ENCODE assay signal across 20 mouse cellular contexts in genomic region chr16:51664325-51664724, GRCm38 (mm10).
DNase-seq lines count a peak whose midpoint lies in the region; ATAC-seq and TF ChIP-seq lines count a peak whose summit lies in the region.
"Had no signal": no experiment of that assay in that cellular context is flagged by ENCODE, and none has a peak within 500 bp of the region (broad histone marks: within the 10 kb centered on the region; RNA-seq: fewer than 3 reads in every experiment).

No protein-coding gene starts in this region.

- no peak overlapping the region for H3K4me2 ChIP-seq in lung, embryonic 14.5 days
- no peak overlapping the region for H3K4me2 ChIP-seq in forebrain, embryonic 15.5 days (replicated peaks)
- H3K4me2 ChIP-seq: embryonic facial prominence, embryonic 15.5 days; heart, embryonic 13.5 days; kidney, embryonic 15.5 days; liver, embryonic 11.5 days had no signal

- 55% methylated on average over 2 of the region's 2 CpGs for WGBS in lung, embryonic 14.5 days
- 33% methylated on average over 2 of the region's 2 CpGs for WGBS in forebrain, embryonic 15.5 days

- intact Hi-C loops in left cerebral cortex, postnatal 25 days (cut with DNase I): no loop called here

- TF ChIP-seq EP300 in ES-Bruce4 (IDR thresholded peaks at IDR 0.05; ENCODE audit: insufficient read depth, low read depth, low read length): 0 out of 2 replicates have a peak, but pooled peaks have one; percentile 6

- H3K27ac ChIP-seq in lung, embryonic 14.5 days (ENCODE audit: low read depth): no peak overlapping the region
- no peak overlapping the region for H3K27ac ChIP-seq in ES-Bruce4 (ENCODE audit: insufficient read depth, low read length)
- no peak overlapping the region for H3K27ac ChIP-seq in forebrain, embryonic 15.5 days (replicated peaks)
- H3K27ac ChIP-seq: embryonic facial prominence, embryonic 15.5 days; heart, embryonic 13.5 days; kidney, embryonic 15.5 days; limb, embryonic 10.5 days had no signal

- no peaks in the 10 kb centered on the region for H3K27me3 ChIP-seq in lung, embryonic 14.5 days (ENCODE audit: insufficient read depth, low read length)
- H3K27me3 ChIP-seq in ES-Bruce4 (ENCODE audit: control insufficient read depth, insufficient read depth, low read length, poor library complexity, severe bottlenecking): no peaks in the 10 kb centered on the region
- no peaks in the 10 kb centered on the region for H3K27me3 ChIP-seq in forebrain, embryonic 15.5 days
- H3K27me3 ChIP-seq: CH12.LX; embryonic facial prominence, embryonic 15.5 days; heart, embryonic 13.5 days; kidney, embryonic 15.5 days had no signal

- no peak overlapping the region for H3K4me3 ChIP-seq in lung, embryonic 14.5 days (ENCODE audit: low read depth, low read length)
- H3K4me3 ChIP-seq in ES-Bruce4 (ENCODE audit: low read depth, low read length): no peak overlapping the region
- no peak overlapping the region for H3K4me3 ChIP-seq in forebrain, embryonic 15.5 days
- H3K4me3 ChIP-seq: embryonic facial prominence, embryonic 15.5 days; heart, embryonic 13.5 days; kidney, embryonic 15.5 days; limb, embryonic 10.5 days had no signal

- no peak for TF ChIP-seq CTCF in lung, embryonic 14.5 days (IDR thresholded peaks at IDR 0.05; ENCODE audit: low read depth)
- TF ChIP-seq CTCF in ES-Bruce4 (IDR thresholded peaks at IDR 0.05; ENCODE audit: low read depth, low read length): no peak

- peak; percentile 40 for DNase-seq in embryo, embryonic 11 days
- no peak for DNase-seq in embryo, embryonic 9.5 days (ENCODE audit: extremely low spot score)
- DNase-seq in lung, embryonic 14.5 days: peak; percentile 67
- no peak for DNase-seq in lung, postnatal 10 days
- no peak for DNase-seq in left cerebral cortex, postnatal 25 days (ENCODE audit: low spot score in 2 of 2)
- DNase-seq: adrenal gland, postnatal 14 days; cerebellum, adult 8-10 months; heart, adult 11 months; heart, postnatal 36 days; lung, adult 2 months had no signal

- ATAC-seq in lung, embryonic 14.5 days (ENCODE audit: insufficient read depth): peak; percentile 73; the same call in 1 of the 2 replicates
- ATAC-seq in forebrain, embryonic 15.5 days (replicated peaks): 0 out of 2 replicates have a peak, but pooled peaks have one; percentile 74
- ATAC-seq in CD4-positive, CD25-positive, alpha-beta regulatory T cell, adult 4 months: no peak
- ATAC-seq: activated CD4-positive, CD25-positive, alpha-beta regulatory T cell, adult 4 months had no signal

- H3K4me1 ChIP-seq in lung, embryonic 14.5 days (ENCODE audit: insufficient read depth): no peaks in the 10 kb centered on the region
- no peaks in the 10 kb centered on the region for H3K4me1 ChIP-seq in ES-Bruce4 (ENCODE audit: control insufficient read depth, insufficient read depth, low read length)
- no peaks in the 10 kb centered on the region for H3K4me1 ChIP-seq in forebrain, embryonic 15.5 days
- H3K4me1 ChIP-seq: embryonic facial prominence, embryonic 15.5 days; kidney, embryonic 15.5 days had no signal

- H3K9ac ChIP-seq in lung, embryonic 14.5 days: no peak overlapping the region
- no peak overlapping the region for H3K9ac ChIP-seq in ES-Bruce4 (ENCODE audit: low read depth, poor library complexity, severe bottlenecking)
- no peak overlapping the region for H3K9ac ChIP-seq in forebrain, embryonic 15.5 days (replicated peaks)
- H3K9ac ChIP-seq: embryonic facial prominence, embryonic 15.5 days; heart, embryonic 13.5 days; kidney, embryonic 15.5 days had no signal

- no peaks in the 10 kb centered on the region for H3K9me3 ChIP-seq in lung, embryonic 14.5 days (ENCODE audit: low read depth, low read length)
- H3K9me3 ChIP-seq in ES-Bruce4 (replicated peaks; ENCODE audit: control insufficient read depth, insufficient read depth, low read length, poor library complexity, severe bottlenecking): peaks cover 3% of the 10 kb centered on the region; the same call in 1 of the 2 replicates
- H3K9me3 ChIP-seq in forebrain, embryonic 15.5 days: no peaks in the 10 kb centered on the region
- H3K9me3 ChIP-seq: embryonic facial prominence, embryonic 15.5 days; limb, embryonic 10.5 days had no signal

- TF ChIP-seq POLR2A in ES-Bruce4 (IDR thresholded peaks at IDR 0.05; ENCODE audit: insufficient read depth, low read length): no peak

- H3K36me3 ChIP-seq in lung, embryonic 14.5 days (ENCODE audit: insufficient read depth): no peaks in the 10 kb centered on the region
- H3K36me3 ChIP-seq in ES-Bruce4 (ENCODE audit: control insufficient read depth, insufficient read depth, low read length, poor library complexity, severe bottlenecking): no peaks in the 10 kb centered on the region
- no peaks in the 10 kb centered on the region for H3K36me3 ChIP-seq in forebrain, embryonic 15.5 days
- H3K36me3 ChIP-seq: embryonic facial prominence, embryonic 15.5 days; heart, embryonic 13.5 days; kidney, embryonic 15.5 days; limb, embryonic 10.5 days had no signal

Comparison
In these comparisons a context has a peak if more than half of its experiments do, and no peak if none do; other contexts are left out.
1. DNase-seq: peak in embryo, embryonic 11 days (single experiment) and lung, embryonic 14.5 days (single experiment); none in embryo, embryonic 9.5 days (single experiment), lung, postnatal 10 days (single experiment) and left cerebral cortex, postnatal 25 days (0 of 2).